Mouse (Mus musculus): ENCODE measurements around the gene Pop7. TPM values are rescaled to one million over a fixed set of nuclear protein-coding genes. Genes with fewer than 3 reads are reported as not detected.

The Pop7 gene
- polyA plus RNA-seq, 1 experiment from 2014 or later = 37.8 TPM

- Histone ChIP-seq H3K9me3 (ENCODE audit: low read length) (no peaks in the 10 kb centered on the region), H3K4me1 (ENCODE audit: insufficient read depth, low read depth, low read length) (peaks cover 9% of the 10 kb centered on the region), H3K27ac (ENCODE audit: low read length) (no peak overlapping the region), H3K4me3 (ENCODE audit: low read depth, low read length) (no peak overlapping the region), H3K27me3 (replicated peaks; ENCODE audit: insufficient read depth, low read length) (no peaks in the 10 kb centered on the region), H3K4me2 (replicated peaks; ENCODE audit: low read depth, low read length) (no peak overlapping the region), H3K36me3 (ENCODE audit: insufficient read depth, low read length) (0 out of 2 replicates have a peak, but pooled peaks cover 2% of the 10 kb centered on the region), H3K9ac (replicated peaks; ENCODE audit: low read depth) (no peak overlapping the region)
- no peak for ATAC-seq
- whole genome bisulfite sequencing = 88% methylated on average over 3 of the region's 3 CpGs
- no peak for DNase-seq (ENCODE audit: low spot score)
- TF ChIP-seq EP300 (IDR thresholded peaks at IDR 0.05) = no peak
- no peak for TF ChIP-seq CTCF (IDR thresholded peaks at IDR 0.05)
Observed at GRCm38 (mm10) chr5:137514811-137515210, 12.5 kb upstream of the Pop7 start.

DNA sequence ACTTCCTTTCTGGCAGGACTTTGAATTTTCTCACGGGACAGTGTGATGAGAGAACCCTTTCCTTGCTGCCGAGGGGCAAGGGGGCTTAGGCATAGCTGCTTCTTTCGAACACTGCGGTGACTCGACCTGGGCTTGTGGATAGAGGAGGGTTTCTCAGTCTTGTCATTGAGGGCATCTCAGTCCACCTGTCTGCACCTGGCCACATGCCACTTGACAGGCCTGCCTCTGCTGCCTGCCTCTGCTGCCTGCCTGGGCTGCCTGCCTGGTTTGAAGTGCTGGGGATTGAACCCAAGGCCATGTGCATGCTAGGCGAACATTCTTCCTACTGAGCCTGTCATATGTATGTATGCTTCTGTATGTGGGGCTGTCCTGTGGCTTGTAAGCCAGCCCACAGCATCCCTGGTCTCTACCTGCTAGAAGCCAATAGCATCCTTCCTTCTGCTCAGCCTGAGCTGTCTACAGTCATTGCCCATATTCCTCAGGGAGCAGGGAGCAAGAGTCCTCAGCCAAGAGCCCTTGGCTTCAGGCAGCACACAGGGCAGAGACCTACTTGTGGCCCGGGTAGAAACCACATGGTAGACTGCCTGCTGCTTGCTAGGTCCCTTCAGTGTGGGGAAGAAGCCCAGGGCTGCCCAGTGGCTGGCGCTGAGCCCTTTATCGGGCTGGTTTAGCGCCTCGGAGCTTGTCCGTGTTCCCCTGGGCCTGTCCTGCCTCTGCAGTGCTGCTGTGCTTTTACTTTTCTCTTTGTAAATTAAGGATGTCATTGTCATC, 11.8 kb upstream of the Pop7 start:
- peaks cover 9% of the 10 kb centered on the region for H3K4me1 ChIP-seq (ENCODE audit: insufficient read depth, low read depth, low read length)
- 76% methylated on average over 12 of the region's 12 CpGs for WGBS
- no peak overlapping the region for H3K4me3 ChIP-seq (ENCODE audit: low read depth, low read length)
- no peak for DNase-seq (ENCODE audit: low spot score)
- H3K27me3 ChIP-seq (replicated peaks; ENCODE audit: insufficient read depth, low read length) = no peaks in the 10 kb centered on the region
- TF ChIP-seq CTCF (IDR thresholded peaks at IDR 0.05) (no peak), EP300 (IDR thresholded peaks at IDR 0.05) (no peak)
- no peaks in the 10 kb centered on the region for H3K9me3 ChIP-seq (ENCODE audit: low read length)
- H3K9ac ChIP-seq (replicated peaks; ENCODE audit: low read depth) = no peak overlapping the region
- no peak for ATAC-seq
- H3K36me3 ChIP-seq (ENCODE audit: insufficient read depth, low read length) = no peaks in the 10 kb centered on the region
- H3K27ac ChIP-seq (ENCODE audit: low read length) = no peak overlapping the region
- no peak overlapping the region for H3K4me2 ChIP-seq (replicated peaks; ENCODE audit: low read depth, low read length)

DNA sequence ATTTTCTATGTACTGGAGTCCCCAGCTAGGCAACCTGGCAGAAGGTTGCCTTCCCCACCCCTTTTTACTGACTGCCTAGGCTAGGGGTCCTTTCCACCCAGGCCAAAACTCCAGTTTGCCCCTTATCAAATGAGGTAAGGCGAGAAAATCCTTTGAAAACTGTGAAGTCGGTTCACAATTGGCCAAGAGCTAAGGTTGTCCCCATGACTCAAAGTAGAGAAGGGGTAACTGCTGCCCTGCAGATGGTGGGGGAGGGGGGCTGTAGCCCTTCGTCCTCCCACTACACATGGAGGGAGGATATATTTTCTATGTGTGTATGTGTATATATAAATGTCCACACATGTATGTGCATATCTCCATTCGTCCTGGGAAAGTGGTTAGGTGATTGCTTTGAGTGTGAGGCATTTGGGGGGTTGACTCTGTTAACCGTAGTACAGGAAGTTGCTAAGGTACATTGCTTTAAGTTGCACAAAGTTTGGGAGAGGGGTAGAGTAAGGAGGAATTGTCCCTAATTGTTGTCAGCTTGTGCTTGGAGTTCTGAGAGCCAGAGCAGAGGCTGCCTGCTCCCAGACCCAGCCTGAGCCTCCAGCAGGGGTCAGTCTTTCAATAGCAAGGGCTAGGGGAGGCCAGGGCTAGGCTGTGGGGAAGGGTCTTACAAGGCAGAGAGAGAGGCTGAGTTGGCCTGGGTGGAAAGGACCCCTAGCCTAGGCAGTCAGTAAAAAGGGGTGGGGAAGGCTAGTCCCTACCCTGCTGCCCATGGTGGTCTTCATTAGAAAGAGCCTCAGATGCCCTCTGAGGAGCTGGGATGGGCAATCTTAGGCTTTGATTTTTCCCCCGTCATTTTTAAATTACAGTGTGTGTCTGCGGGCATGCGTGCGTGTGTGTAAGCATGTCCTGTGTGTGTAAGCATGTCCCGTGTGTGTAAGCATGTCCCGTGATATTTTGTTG, 10.8 kb upstream of the Pop7 start:
- H3K9ac ChIP-seq (replicated peaks; ENCODE audit: low read depth) = no peak overlapping the region
- H3K27me3 ChIP-seq (replicated peaks; ENCODE audit: insufficient read depth, low read length) = no peaks in the 10 kb centered on the region
- H3K4me1 ChIP-seq (ENCODE audit: insufficient read depth, low read depth, low read length) = peaks cover 9% of the 10 kb centered on the region
- TF ChIP-seq CTCF (IDR thresholded peaks at IDR 0.05) (peak; percentile 77), EP300 (IDR thresholded peaks at IDR 0.05) (no peak)
- no peak overlapping the region for H3K27ac ChIP-seq (ENCODE audit: low read length)
- DNase-seq (ENCODE audit: low spot score) = no peak
- no peak overlapping the region for H3K4me3 ChIP-seq (ENCODE audit: low read depth, low read length)
- no peaks in the 10 kb centered on the region for H3K9me3 ChIP-seq (ENCODE audit: low read length)
- WGBS = 78% methylated on average over 11 of the region's 11 CpGs
- no peaks in the 10 kb centered on the region for H3K36me3 ChIP-seq (ENCODE audit: insufficient read depth, low read length)
- no peak overlapping the region for H3K4me2 ChIP-seq (replicated peaks; ENCODE audit: low read depth, low read length)
- no peak for ATAC-seq

DNA sequence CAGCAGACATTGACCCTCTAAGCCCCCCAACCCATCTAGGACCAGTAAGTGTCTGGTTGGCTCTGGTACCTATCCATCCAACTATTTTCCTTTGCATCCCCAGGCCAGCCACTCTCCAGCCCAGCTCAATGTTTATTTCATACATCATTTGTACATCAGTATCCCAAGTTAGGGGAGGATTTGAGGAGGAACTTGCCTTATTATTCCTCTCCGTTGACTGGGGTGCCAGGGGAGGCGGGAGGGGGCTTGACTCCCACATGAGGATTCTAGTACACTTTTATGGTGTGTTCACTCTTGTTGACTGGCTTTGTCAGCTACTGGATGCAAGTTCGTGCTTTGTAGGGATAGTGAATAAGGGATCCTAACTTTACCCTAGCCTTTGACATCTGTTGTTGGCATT, 9.4 kb upstream of the Pop7 start:
- DNase-seq (ENCODE audit: low spot score) (no peak), ATAC-seq (no peak)
- Histone ChIP-seq H3K27ac (ENCODE audit: low read length) (no peak overlapping the region), H3K4me2 (replicated peaks; ENCODE audit: low read depth, low read length) (peak overlapping the region; percentile 88), H3K9me3 (ENCODE audit: low read length) (no peaks in the 10 kb centered on the region), H3K4me1 (ENCODE audit: insufficient read depth, low read depth, low read length) (peaks cover 9% of the 10 kb centered on the region), H3K36me3 (ENCODE audit: insufficient read depth, low read length) (no peaks in the 10 kb centered on the region), H3K4me3 (ENCODE audit: low read depth, low read length) (no peak overlapping the region), H3K9ac (replicated peaks; ENCODE audit: low read depth) (no peak overlapping the region), H3K27me3 (replicated peaks; ENCODE audit: insufficient read depth, low read length) (no peaks in the 10 kb centered on the region)
- WGBS = 57% methylated on average over 3 of the region's 3 CpGs
- TF ChIP-seq EP300 (IDR thresholded peaks at IDR 0.05) = no peak
- no peak for TF ChIP-seq CTCF (IDR thresholded peaks at IDR 0.05)

DNA sequence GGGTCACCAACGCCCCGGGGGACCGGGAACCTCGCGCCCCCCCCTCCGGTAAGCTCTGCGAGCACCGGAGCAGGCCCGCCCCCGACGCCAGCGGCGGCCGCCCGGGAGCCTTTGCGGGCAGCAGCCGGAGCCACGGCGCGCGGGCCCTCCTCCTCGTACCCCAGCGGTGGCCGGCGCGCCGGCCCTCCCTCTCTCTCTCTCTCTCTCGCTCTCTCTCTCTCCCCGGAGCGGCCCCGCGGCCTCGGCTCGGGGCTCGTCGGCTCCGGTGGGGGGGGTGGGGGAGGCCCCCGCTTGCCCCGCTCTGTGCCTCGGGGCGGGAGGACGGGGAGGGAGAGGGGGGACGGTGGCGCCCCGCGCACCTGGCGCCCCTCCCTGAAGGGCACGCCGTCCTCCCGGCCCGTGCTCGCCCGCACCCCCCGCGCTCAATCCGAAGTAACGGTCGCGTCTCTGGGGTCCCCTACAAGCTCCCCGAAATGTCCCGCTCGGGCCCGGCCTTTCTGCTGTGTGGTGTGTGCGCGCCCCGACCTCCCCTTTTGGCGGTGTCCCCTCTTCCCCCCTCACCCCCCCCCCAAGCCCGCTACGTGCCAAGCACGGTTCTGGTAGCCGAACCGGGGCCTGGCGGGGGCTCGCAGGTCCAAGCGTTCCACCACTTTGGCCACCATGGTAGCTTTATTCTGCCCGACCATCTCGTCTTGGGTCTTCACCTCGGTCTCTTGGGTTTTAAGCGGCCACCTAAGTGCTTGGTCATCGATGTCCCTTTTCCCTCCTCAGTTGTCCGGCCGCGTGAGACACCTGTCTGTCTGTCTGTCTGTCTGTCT, 8.5 kb upstream of the Pop7 start:
- no peak for TF ChIP-seq EP300 (IDR thresholded peaks at IDR 0.05)
- no peak for TF ChIP-seq CTCF (IDR thresholded peaks at IDR 0.05)
- WGBS = under 1% methylated on average over 21 of the region's 83 CpGs
- Histone ChIP-seq H3K4me3 (ENCODE audit: low read depth, low read length) (peak overlapping the region; percentile 99), H3K9me3 (ENCODE audit: low read length) (no peaks in the 10 kb centered on the region), H3K4me1 (ENCODE audit: insufficient read depth, low read depth, low read length) (peaks cover 9% of the 10 kb centered on the region), H3K36me3 (ENCODE audit: insufficient read depth, low read length) (no peaks in the 10 kb centered on the region), H3K9ac (replicated peaks; ENCODE audit: low read depth) (peak overlapping the region; percentile 92), H3K27ac (ENCODE audit: low read length) (peak overlapping the region; percentile 87), H3K27me3 (replicated peaks; ENCODE audit: insufficient read depth, low read length) (no peaks in the 10 kb centered on the region), H3K4me2 (replicated peaks; ENCODE audit: low read depth, low read length) (peak overlapping the region; percentile 88)
- ATAC-seq (peak; percentile 63), DNase-seq (ENCODE audit: low spot score) (no peak)
